Mouse (Mus musculus) ES-Bruce4 (cell line): ENCODE results near the gene Wdr82. TPM values are rescaled to one million over a fixed set of nuclear protein-coding genes. Genes with fewer than 3 reads are reported as not detected.
"Not testable (repeated sequence)": the region's sequence is repeated elsewhere in the genome, so short reads cannot be mapped to it uniquely, and the experiment has no call there.

Experiments used
- H3K27ac ChIP-seq: 2 replicates; pipeline ENCODE4 v1.5.1; 2012; ENCODE audit warnings: low read length, inconsistent platforms; ENCODE audit not compliant: insufficient read depth
- H3K27me3 ChIP-seq: 2 replicates; pipeline ENCODE4 v1.6.1; 2012; ENCODE audit warnings: mild to moderate bottlenecking, low read length, inconsistent platforms; ENCODE audit not compliant: control insufficient read depth, poor library complexity, insufficient read depth, severe bottlenecking
- H3K36me3 ChIP-seq: 2 replicates; pipeline ENCODE4 v1.6.1; 2012; ENCODE audit warnings: inconsistent platforms, mild to moderate bottlenecking, low read length, moderate library complexity; ENCODE audit not compliant: control insufficient read depth, poor library complexity, insufficient read depth, severe bottlenecking
- H3K4me1 ChIP-seq: one replicate; pipeline ENCODE4 v1.8.1; 2011; ENCODE audit warnings: low read length; ENCODE audit not compliant: control insufficient read depth, insufficient read depth
- H3K4me3 ChIP-seq: 2 replicates; pipeline ENCODE4 v1.5.1; 2011; ENCODE audit warnings: low read depth, mild to moderate bottlenecking, low read length
- H3K9ac ChIP-seq: 2 replicates; pipeline ENCODE4 v1.6.1; 2012; ENCODE audit warnings: low read depth, mild to moderate bottlenecking, inconsistent platforms; ENCODE audit not compliant: poor library complexity, severe bottlenecking
- H3K9me3 ChIP-seq: replicated peaks from 2 replicates; pipeline ENCODE4 v1.6.1; 2012; ENCODE audit warnings: mild to moderate bottlenecking, low read length, inconsistent platforms; ENCODE audit not compliant: control insufficient read depth, poor library complexity, insufficient read depth, severe bottlenecking
- CTCF ChIP-seq: IDR thresholded peaks from one replicate; pipeline ENCODE4 v1.8.1; 2011; ENCODE audit warnings: low read depth, low read length
- EP300 ChIP-seq: IDR thresholded peaks from 2 replicates; pipeline ENCODE4 v1.6.1; 2011; ENCODE audit warnings: low read depth, low read length; ENCODE audit not compliant: insufficient read depth
- POLR2A ChIP-seq: IDR thresholded peaks from one replicate; pipeline ENCODE4 v1.8.1; 2011; ENCODE audit warnings: low read length; ENCODE audit not compliant: insufficient read depth
- polyA plus RNA-seq: library from polyadenylated mRNA; stranded (reverse); fragments of >200 nt; gene quantifications from 2 replicates; pipeline ENCODE4 v1.2.4, GENCODE M21; 2011; ENCODE audit warnings: low read depth; ENCODE audit not compliant: missing spikeins, insufficient read depth, insufficient read length

The Wdr82 gene
- polyA plus RNA-seq, 1 experiment, result 118 TPM

- H3K9ac ChIP-seq, result no peak overlapping the region
- H3K4me1 ChIP-seq, result peaks cover 2% of the 10 kb centered on the region
- H3K27ac ChIP-seq, result peak overlapping the region; percentile 94
- TF ChIP-seq POLR2A (no peak), EP300 (peak; percentile 52; the same call in 1 of the 2 replicates), CTCF (no peak)
- H3K9me3 ChIP-seq, result no peaks in the 10 kb centered on the region
- H3K27me3 ChIP-seq, result no peaks in the 10 kb centered on the region
- no peaks in the 10 kb centered on the region for H3K36me3 ChIP-seq
- H3K4me3 ChIP-seq, result no peak overlapping the region
Observed at GRCm38 (mm10) chr9:106167703-106168102, 3.0 kb upstream of the Wdr82 start.

GRCm38 (mm10) chr9:106169006-106169405 lies 1.7 kb upstream of the Wdr82 start:
- not testable (repeated sequence) for H3K9ac ChIP-seq, H3K4me3 ChIP-seq, H3K27ac ChIP-seq, H3K27me3 ChIP-seq, H3K4me1 ChIP-seq, H3K9me3 ChIP-seq, H3K36me3 ChIP-seq

- Histone ChIP-seq H3K36me3 (peaks cover 6% of the 10 kb centered on the region; the same call in 1 of the 2 replicates), H3K4me1 (peaks cover 2% of the 10 kb centered on the region), H3K4me3 (no peak overlapping the region), H3K27ac (0 out of 2 replicates have a peak overlapping the region, but pooled peaks have one; percentile 49), H3K27me3 (no peaks in the 10 kb centered on the region), H3K9me3 (no peaks in the 10 kb centered on the region), H3K9ac (peak overlapping the region; percentile 90; the same call in 1 of the 2 replicates)
- no peak for TF ChIP-seq CTCF
- no peak for TF ChIP-seq EP300
- TF ChIP-seq POLR2A, result no peak
Observed at GRCm38 (mm10) chr9:106169917-106170316, 811 bp upstream of the Wdr82 start.

- Histone ChIP-seq H3K9ac (peak overlapping the region; percentile 90), H3K4me1 (peaks cover 2% of the 10 kb centered on the region), H3K9me3 (no peaks in the 10 kb centered on the region), H3K4me3 (peak overlapping the region; percentile 99), H3K27ac (peak overlapping the region; percentile 77), H3K27me3 (no peaks in the 10 kb centered on the region), H3K36me3 (peaks cover 12% of the 10 kb centered on the region)
- TF ChIP-seq EP300 (no peak), POLR2A (no peak), CTCF (no peak)
Observed at GRCm38 (mm10) chr9:106171346-106172158, 824 bp downstream of the Wdr82 start.

- peak overlapping the region; percentile 90; the same call in 1 of the 2 replicates for H3K9ac ChIP-seq
- no peak overlapping the region for H3K27ac ChIP-seq
- TF ChIP-seq POLR2A, result no peak
- no peak for TF ChIP-seq EP300
- no peak for TF ChIP-seq CTCF
- H3K4me3 ChIP-seq, result no peak overlapping the region
- H3K9me3 ChIP-seq, result no peaks in the 10 kb centered on the region
- no peaks in the 10 kb centered on the region for H3K27me3 ChIP-seq
- H3K36me3 ChIP-seq, result peaks cover 21% of the 10 kb centered on the region
- H3K4me1 ChIP-seq, result no peaks in the 10 kb centered on the region
Observed at GRCm38 (mm10) chr9:106172527-106172926, 1.8 kb downstream of the Wdr82 start.

GRCm38 (mm10) chr9:106173363-106173762 lies 2.6 kb downstream of the Wdr82 start:
- TF ChIP-seq CTCF (no peak), EP300 (no peak), POLR2A (no peak)
- H3K9ac ChIP-seq, result peak overlapping the region; percentile 90
- H3K4me1 ChIP-seq, result peaks cover 2% of the 10 kb centered on the region

More at GRCm38 (mm10) chr9:106173363-106173762, 2.6 kb downstream of the Wdr82 start:
- H3K27ac ChIP-seq, result no peak overlapping the region
- no peaks in the 10 kb centered on the region for H3K9me3 ChIP-seq
- H3K4me3 ChIP-seq, result no peak overlapping the region
- H3K36me3 ChIP-seq, result peaks cover 25% of the 10 kb centered on the region
- no peaks in the 10 kb centered on the region for H3K27me3 ChIP-seq
